Mouse (Mus musculus) hindbrain, embryonic 10.5 days (tissue): ENCODE data around the gene Olfr204. TPM values are rescaled to one million over a fixed set of nuclear protein-coding genes. Genes with fewer than 3 reads are reported as not detected.
"Not testable (repeated sequence)": the region's sequence is repeated elsewhere in the genome, so short reads cannot be mapped to it uniquely, and the experiment has no call there.

Experiments used
- DNase-seq: peaks from one replicate; pipeline ENCODE4 v3.0.0-alpha.2; 2017; ENCODE audit warnings: low spot score
- H3K27ac ChIP-seq: fragments of 300-500 bp; sonication (generic); 2 replicates; pipeline ENCODE4 v1.5.1; 2016; ENCODE audit warnings: mild to moderate bottlenecking, moderate library complexity
- H3K27me3 ChIP-seq: fragments of 300-500 bp; sonication (generic); 2 replicates; pipeline ENCODE4 v1.6.1; 2016; ENCODE audit warnings: mild to moderate bottlenecking; ENCODE audit not compliant: poor library complexity, insufficient read depth, severe bottlenecking
- H3K36me3 ChIP-seq: fragments of 300-500 bp; sonication (generic); 2 replicates; pipeline ENCODE4 v1.6.1; 2016; ENCODE audit warnings: mild to moderate bottlenecking, moderate library complexity
- H3K4me1 ChIP-seq: fragments of 300-500 bp; sonication (generic); replicated peaks from 2 replicates; pipeline ENCODE4 v1.6.1; 2016; ENCODE audit warnings: mild to moderate bottlenecking
- H3K4me3 ChIP-seq: fragments of 300-500 bp; sonication (generic); 2 replicates; pipeline ENCODE4 v1.5.1; 2016; ENCODE audit warnings: mild to moderate bottlenecking, moderate library complexity
- H3K9me3 ChIP-seq: fragments of 300-500 bp; sonication (generic); 2 replicates; pipeline ENCODE4 v1.6.1; 2016; ENCODE audit warnings: mild to moderate bottlenecking, moderate library complexity
- WGBS: fragments of 180-500 bp; shearing (Covaris S2); methylation state at CpG from one replicate; pipeline ENCODE4 v1.1.7; 2016; 5-methylcytosine and 5-hydroxymethylcytosine counted together
- polyA plus RNA-seq: library from polyadenylated mRNA; unstranded; fragments of >200 nt; fragmentation: Nextera tagmentation; extraction: Ambion mirVana; gene quantifications from 2 replicates; pipeline ENCODE4 v1.2.1, GENCODE M21; 2016

Gene Olfr204
- polyA plus RNA-seq, result not detected in 2 replicates

DNA sequence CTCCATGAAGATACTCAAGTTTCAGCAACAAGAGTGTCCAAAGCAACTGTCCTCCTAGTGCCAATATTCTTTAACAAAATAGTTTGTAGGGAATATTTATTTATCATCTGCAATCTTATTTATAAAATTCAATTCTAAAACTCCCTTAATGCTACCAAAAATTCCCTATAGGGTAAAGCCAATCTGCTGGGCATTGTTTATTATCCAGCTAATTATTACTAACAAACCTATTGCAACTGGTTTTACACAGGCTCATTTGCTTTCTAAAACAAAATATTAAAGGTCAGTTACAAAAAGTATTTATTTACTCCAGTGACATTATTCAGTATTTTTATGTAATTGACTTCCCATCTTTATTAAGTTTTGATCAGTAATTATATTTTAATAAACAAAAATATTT lies at the start of gene Olfr204:
TSS of gene Olfr204 (minus strand) at position 101 of the 400 bp plus-strand sequence.
- no peaks in the 10 kb centered on the region for H3K27me3 ChIP-seq
- no peak within 1 kb of the TSS for H3K4me3 ChIP-seq
- no peaks in the 10 kb centered on the region for H3K9me3 ChIP-seq
- H3K36me3 ChIP-seq, result no peaks in the 10 kb centered on the region
- no peak within 1 kb of the TSS for H3K27ac ChIP-seq
- no peaks in the 10 kb centered on the region for H3K4me1 ChIP-seq
- DNase-seq, result no peak

GRCm38 (mm10) chr16:59363893-59364292 lies 45.8 kb upstream of the Olfr204 start, which contains the start of gene Olfr209:
Gene Olfr209, minus strand, starts transcription at chr16:59363993.
- H3K27me3 ChIP-seq, result no peaks in the 10 kb centered on the region
- H3K27ac ChIP-seq, result no peak within 1 kb of the TSS
- no peak for DNase-seq
- no peak within 1 kb of the TSS for H3K4me3 ChIP-seq
- WGBS, result 84% methylated on average over 2 of the region's 2 CpGs
- no peaks in the 10 kb centered on the region for H3K9me3 ChIP-seq
- no peaks in the 10 kb centered on the region for H3K36me3 ChIP-seq
- no peaks in the 10 kb centered on the region for H3K4me1 ChIP-seq

GRCm38 (mm10) chr16:59349146-59349545 lies 31.1 kb upstream of the Olfr204 start, which contains the start of gene Olfr206:
Gene Olfr206, minus strand, starts transcription at chr16:59349246.
- H3K4me3 ChIP-seq, result no peak within 1 kb of the TSS
- no peak for DNase-seq
- H3K4me1 ChIP-seq, result no peaks in the 10 kb centered on the region
- 79% methylated on average over 1 of the region's 1 CpGs for WGBS
- H3K36me3 ChIP-seq, result no peaks in the 10 kb centered on the region
- H3K27me3 ChIP-seq, result no peaks in the 10 kb centered on the region
- no peaks in the 10 kb centered on the region for H3K9me3 ChIP-seq
- no peak within 1 kb of the TSS for H3K27ac ChIP-seq

DNA sequence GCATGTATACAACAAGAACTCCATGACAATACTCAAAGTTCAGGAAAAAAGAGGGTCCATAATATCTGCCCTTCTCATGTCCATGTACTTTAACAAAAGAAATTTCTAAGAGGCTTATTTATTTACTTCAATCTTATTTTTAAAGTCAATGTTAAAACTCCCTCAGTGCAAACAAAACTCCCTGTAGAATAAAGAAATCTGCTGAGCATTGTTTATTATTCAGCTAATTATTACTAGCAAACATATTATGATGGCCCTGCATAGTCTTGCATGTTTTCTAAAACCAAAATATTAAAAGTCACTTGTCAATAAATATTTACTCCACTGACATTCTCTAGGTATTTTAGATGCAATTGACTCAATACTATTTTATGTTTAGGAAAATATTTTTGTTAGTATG lies 13.0 kb upstream of the Olfr204 start, which contains the start of gene Olfr205:
TSS of gene Olfr205 (minus strand) at position 101 of the 400 bp plus-strand sequence.
- no peaks in the 10 kb centered on the region for H3K36me3 ChIP-seq
- no peak for DNase-seq
- H3K27ac ChIP-seq, result no peak within 1 kb of the TSS
- H3K27me3 ChIP-seq, result no peaks in the 10 kb centered on the region
- peaks cover 4% of the 10 kb centered on the region for H3K9me3 ChIP-seq
- H3K4me1 ChIP-seq, result no peaks in the 10 kb centered on the region
- H3K4me3 ChIP-seq, result no peak within 1 kb of the TSS

DNA sequence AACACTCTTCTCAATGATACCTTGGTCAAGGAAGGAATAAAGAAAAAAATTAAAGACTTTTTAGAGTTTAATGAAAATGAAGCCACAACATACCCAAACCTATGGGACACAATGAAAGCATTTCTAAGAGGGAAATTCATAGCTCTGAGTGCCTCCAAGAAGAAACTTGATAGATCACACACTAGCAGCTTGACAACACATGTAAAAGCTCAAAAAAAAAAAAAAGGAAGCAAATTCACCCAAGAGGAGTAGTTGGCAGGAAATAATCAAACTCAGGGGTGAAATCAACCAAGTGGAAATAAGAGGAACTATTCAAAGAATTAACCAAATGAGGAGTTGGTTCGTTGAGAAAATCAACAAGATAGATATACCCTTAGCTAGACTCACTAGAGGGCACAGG lies 5.2 kb upstream of the Olfr204 start:
- H3K27ac ChIP-seq, H3K36me3 ChIP-seq, H3K4me1 ChIP-seq, H3K27me3 ChIP-seq, H3K9me3 ChIP-seq, DNase-seq, H3K4me3 ChIP-seq: not testable (repeated sequence)
- 71% methylated on average over 1 of the region's 1 CpGs for WGBS

GRCm38 (mm10) chr16:59298581-59298980 lies 19.5 kb downstream of the Olfr204 start, which contains the start of gene Olfr203:
Gene Olfr203, plus strand, starts transcription at chr16:59298881.
- no peaks in the 10 kb centered on the region for H3K9me3 ChIP-seq
- DNase-seq, result no peak
- no peaks in the 10 kb centered on the region for H3K36me3 ChIP-seq
- H3K4me3 ChIP-seq, result no peak within 1 kb of the TSS
- no peaks in the 10 kb centered on the region for H3K27me3 ChIP-seq
- WGBS, result 90% methylated on average over 2 of the region's 2 CpGs
- no peak within 1 kb of the TSS for H3K27ac ChIP-seq
- no peaks in the 10 kb centered on the region for H3K4me1 ChIP-seq

- not testable (repeated sequence) for H3K36me3 ChIP-seq, DNase-seq, H3K27me3 ChIP-seq, H3K27ac ChIP-seq, H3K4me1 ChIP-seq, H3K9me3 ChIP-seq, H3K4me3 ChIP-seq
- 83% methylated on average over 9 of the region's 9 CpGs for WGBS
These were observed 30.5 kb downstream of the Olfr204 start for GRCm38 (mm10) chr16:59287576-59287975.

- Histone ChIP-seq H3K27ac (no peak within 1 kb of the TSS), H3K9me3 (no peaks in the 10 kb centered on the region), H3K4me1 (no peaks in the 10 kb centered on the region), H3K27me3 (no peaks in the 10 kb centered on the region), H3K4me3 (no peak within 1 kb of the TSS), H3K36me3 (no peaks in the 10 kb centered on the region)
- no peak for DNase-seq
- 87% methylated on average over 1 of the region's 1 CpGs for WGBS
These were observed 31.4 kb downstream of the Olfr204 start, which contains the start of gene Olfr202 for GRCm38 (mm10) chr16:59286693-59287092. Gene Olfr202, minus strand, starts transcription at chr16:59286793.

GRCm38 (mm10) chr16:59283476-59283875 lies 34.6 kb downstream of the Olfr204 start:
- Histone ChIP-seq H3K36me3 (no peaks in the 10 kb centered on the region), H3K27me3 (no peaks in the 10 kb centered on the region), H3K27ac (no peak overlapping the region), H3K4me3 (no peak overlapping the region), H3K4me1 (no peaks in the 10 kb centered on the region), H3K9me3 (no peaks in the 10 kb centered on the region)
- no peak for DNase-seq
- WGBS, result 87% methylated on average over 1 of the region's 1 CpGs

DNA sequence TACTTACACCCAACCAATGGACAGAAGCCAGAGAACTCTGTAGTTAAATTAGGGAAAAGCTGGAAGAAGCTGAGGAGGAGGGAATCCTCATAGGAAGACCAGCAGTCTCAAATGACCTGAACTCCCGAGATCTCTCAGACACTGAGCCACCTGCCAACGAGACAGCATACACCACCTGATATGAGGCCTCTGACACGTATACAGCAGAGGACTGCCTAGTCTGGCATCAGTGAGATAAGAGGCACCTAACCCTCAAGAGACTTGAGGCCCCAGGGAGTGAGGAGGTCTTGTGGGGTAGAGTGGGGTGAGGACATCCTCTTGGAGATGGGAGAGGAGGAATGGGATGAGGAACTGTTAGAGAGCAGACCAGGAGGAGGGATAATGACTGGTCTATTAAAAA lies 37.5 kb downstream of the Olfr204 start:
- H3K27ac ChIP-seq, result no peak overlapping the region
- 78% methylated on average over 3 of the region's 3 CpGs for WGBS
- DNase-seq, result no peak
- H3K9me3 ChIP-seq, result no peaks in the 10 kb centered on the region
- H3K27me3 ChIP-seq, result no peaks in the 10 kb centered on the region
- H3K36me3 ChIP-seq, result no peaks in the 10 kb centered on the region
- H3K4me3 ChIP-seq, result no peak overlapping the region
- H3K4me1 ChIP-seq, result no peaks in the 10 kb centered on the region

GRCm38 (mm10) chr16:59272532-59272931 lies 45.5 kb downstream of the Olfr204 start, which contains the start of gene Olfr201:
Gene Olfr201, minus strand, starts transcription at chr16:59272632.
- not testable (repeated sequence) for DNase-seq, H3K4me1 ChIP-seq, H3K27me3 ChIP-seq, H3K9me3 ChIP-seq, H3K36me3 ChIP-seq, H3K4me3 ChIP-seq, H3K27ac ChIP-seq
- 90% methylated on average over 4 of the region's 4 CpGs for WGBS

DNA sequence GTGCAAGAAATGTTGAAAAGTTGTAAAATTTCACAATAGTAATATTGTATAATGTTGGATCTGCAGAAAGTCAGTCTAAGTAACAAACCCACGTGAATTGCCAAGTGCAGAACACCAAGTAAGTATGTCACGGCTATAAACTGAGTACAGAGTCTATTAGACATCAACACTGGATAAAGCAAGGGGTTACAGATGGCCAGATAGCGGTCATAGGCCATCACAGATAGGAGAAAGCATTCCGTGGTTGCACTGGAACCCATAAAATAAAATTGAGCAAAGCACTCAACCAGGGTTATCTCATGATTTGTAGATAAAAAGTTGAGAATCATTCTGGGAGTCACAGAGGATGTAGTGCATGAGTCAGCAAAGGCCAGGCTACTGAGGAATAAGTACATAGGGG lies 49.0 kb downstream of the Olfr204 start:
- not testable (repeated sequence) for H3K4me3 ChIP-seq, H3K4me1 ChIP-seq, H3K27me3 ChIP-seq, DNase-seq, H3K27ac ChIP-seq, H3K9me3 ChIP-seq, H3K36me3 ChIP-seq
- 86% methylated on average over 4 of the region's 4 CpGs for WGBS
